Mouse (Mus musculus) neural tube, embryonic 11.5 days (tissue): ENCODE measurements around the gene Klra6. TPM values are rescaled to one million over a fixed set of nuclear protein-coding genes. Genes with fewer than 3 reads are reported as not detected.
"Not testable (repeated sequence)": the region's sequence is repeated elsewhere in the genome, so short reads cannot be mapped to it uniquely, and the experiment has no call there.

Experiments used
- ATAC-seq: fragments of 200-750 bp; cut with Nextera tagmentation; 2 replicates; pipeline ENCODE4 v1.8.0; 2017; ENCODE audit warnings: moderate number of reproducible peaks, mild to moderate bottlenecking, moderate TSS enrichment, moderate library complexity; ENCODE audit not compliant: insufficient read depth, low FRiP score, low TSS enrichment
- DNase-seq: peaks from one replicate; pipeline ENCODE4 v3.0.0-alpha.2; 2015; ENCODE audit warnings: low spot score
- H3K27ac ChIP-seq: fragments of 300-500 bp; sonication (generic); 2 replicates; pipeline ENCODE4 v1.5.1; 2014; ENCODE audit warnings: low read depth, mild to moderate bottlenecking, low read length
- H3K27me3 ChIP-seq: fragments of 300-500 bp; sonication (generic); 2 replicates; pipeline ENCODE4 v1.6.1; 2014; ENCODE audit warnings: mild to moderate bottlenecking, low read length, mixed read lengths; ENCODE audit not compliant: control insufficient read depth, insufficient read depth
- H3K36me3 ChIP-seq: fragments of 300-500 bp; sonication (generic); 2 replicates; pipeline ENCODE4 v1.6.1; 2014; ENCODE audit warnings: mild to moderate bottlenecking, low read length, moderate library complexity, mixed read lengths; ENCODE audit not compliant: control insufficient read depth, insufficient read depth
- H3K4me1 ChIP-seq: fragments of 300-500 bp; sonication (generic); 2 replicates; pipeline ENCODE4 v1.6.1; 2014; ENCODE audit warnings: low read length, mixed read lengths; ENCODE audit not compliant: control insufficient read depth, insufficient read depth
- H3K4me2 ChIP-seq: fragments of 300-500 bp; sonication (generic); 2 replicates; pipeline ENCODE4 v1.6.1; 2014; ENCODE audit warnings: low read depth, mild to moderate bottlenecking, moderate library complexity
- H3K4me3 ChIP-seq: fragments of 300-500 bp; sonication (generic); 2 replicates; pipeline ENCODE4 v1.5.1; 2014; ENCODE audit warnings: low read depth, low read length
- H3K9ac ChIP-seq: fragments of 300-500 bp; sonication (generic); 2 replicates; pipeline ENCODE4 v1.6.1; 2014; ENCODE audit warnings: mild to moderate bottlenecking, low read length
- H3K9me3 ChIP-seq: fragments of 300-500 bp; sonication (generic); 2 replicates; pipeline ENCODE4 v1.6.1; 2016; ENCODE audit warnings: low read length; ENCODE audit not compliant: control insufficient read depth
- WGBS: fragments of 180-500 bp; shearing (Covaris S2); extraction: QIAGEN DNeasy Blood & Tissue Kit; methylation state at CpG from one replicate; pipeline ENCODE4 v1.1.7; 2014; 5-methylcytosine and 5-hydroxymethylcytosine counted together
- polyA plus RNA-seq: library from polyadenylated mRNA; unstranded; fragments of >200 nt; fragmentation: Nextera tagmentation; extraction: Ambion mirVana; gene quantifications from 2 replicates; pipeline ENCODE4 v1.2.1, GENCODE M21; 2014

Klra6 gene
- polyA plus RNA-seq = not detected in 2 replicates

DNA sequence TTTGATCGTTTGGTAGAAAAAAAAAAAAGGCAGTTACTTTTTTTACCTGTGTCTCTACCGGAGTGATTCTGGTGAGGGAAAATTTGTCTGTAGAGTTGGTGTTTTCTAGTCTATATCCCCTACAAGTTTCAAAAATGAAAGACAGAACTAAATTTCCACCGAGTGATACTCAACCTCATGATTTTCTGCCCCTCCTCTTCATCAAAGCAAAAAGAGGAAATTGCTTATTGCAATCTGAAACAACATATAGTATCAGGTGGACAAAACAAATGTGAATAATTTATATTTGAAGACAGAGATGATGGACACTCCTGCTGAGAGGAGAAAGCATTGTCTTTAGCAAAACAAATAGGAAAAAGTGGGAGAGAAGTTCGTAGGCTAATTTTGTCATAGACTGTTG, at the start of gene Klra6:
Gene Klra6, minus strand, starts transcription at position 101 of the 400 bp plus-strand sequence.
- H3K4me3 ChIP-seq = no peak within 1 kb of the TSS
- H3K4me2 ChIP-seq = no peak within 1 kb of the TSS
- H3K27ac ChIP-seq = no peak within 1 kb of the TSS
- no peaks in the 10 kb centered on the region for H3K27me3 ChIP-seq
- H3K36me3 ChIP-seq = no peaks in the 10 kb centered on the region
- H3K4me1 ChIP-seq = no peaks in the 10 kb centered on the region
- DNase-seq = no peak
- no peak for ATAC-seq
- H3K9me3 ChIP-seq = no peaks in the 10 kb centered on the region
- H3K9ac ChIP-seq = no peak within 1 kb of the TSS
- WGBS = 81% methylated on average over 4 of the region's 4 CpGs

DNA sequence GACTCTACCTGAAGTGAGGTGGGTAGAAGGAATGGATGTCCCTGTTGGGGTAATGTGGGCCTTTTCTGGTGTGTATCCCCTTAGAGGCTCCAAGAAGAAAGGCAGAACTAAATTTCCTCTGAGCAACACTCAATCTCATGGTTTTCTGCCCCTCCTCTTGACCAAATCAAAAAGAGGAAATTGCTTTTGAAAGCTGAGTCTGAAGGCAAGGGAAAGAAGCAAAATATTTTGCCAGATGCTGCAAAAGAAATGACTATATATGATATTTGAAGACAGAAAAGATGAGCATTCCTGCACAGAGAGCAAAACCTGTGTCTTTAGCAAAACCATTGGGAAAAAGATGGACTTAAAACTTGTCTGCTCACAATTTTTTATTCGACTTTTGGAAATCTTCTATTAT, 40.4 kb upstream of the Klra6 start, which contains the start of gene Klra4:
Gene Klra4, minus strand, starts transcription at position 101 of the 400 bp plus-strand sequence.
- not testable (repeated sequence) for H3K4me1 ChIP-seq, H3K27me3 ChIP-seq, H3K4me3 ChIP-seq, H3K9ac ChIP-seq, H3K9me3 ChIP-seq, H3K4me2 ChIP-seq, ATAC-seq, H3K36me3 ChIP-seq, DNase-seq, H3K27ac ChIP-seq
- WGBS = 77% methylated on average over 1 of the region's 1 CpGs

DNA sequence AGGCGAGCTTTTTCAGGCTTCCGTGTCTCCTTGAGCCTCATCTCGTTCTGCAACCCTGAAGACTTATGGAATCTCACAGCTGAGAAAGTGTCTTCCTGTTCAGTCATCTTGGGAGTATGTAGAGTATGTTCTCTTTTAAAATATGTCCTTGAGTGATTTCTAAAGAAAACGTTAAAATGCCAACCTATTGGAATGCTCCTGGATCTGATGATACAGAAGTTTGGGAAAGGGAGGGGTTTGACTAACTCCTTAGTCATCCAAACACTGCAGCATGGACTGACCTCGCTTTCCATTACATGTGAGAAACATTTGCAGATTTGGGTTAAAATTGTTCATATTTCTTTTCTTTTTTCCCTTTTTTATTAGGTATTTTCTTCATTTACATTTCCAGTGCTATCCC, 38.4 kb upstream of the Klra6 start:
- H3K4me1 ChIP-seq = no peaks in the 10 kb centered on the region
- H3K36me3 ChIP-seq = no peaks in the 10 kb centered on the region
- ATAC-seq = no peak
- no peak for DNase-seq
- H3K27ac ChIP-seq = no peak overlapping the region
- H3K27me3 ChIP-seq = no peaks in the 10 kb centered on the region
- no peak overlapping the region for H3K4me2 ChIP-seq
- H3K9me3 ChIP-seq = no peaks in the 10 kb centered on the region
- no peak overlapping the region for H3K9ac ChIP-seq
- H3K4me3 ChIP-seq = no peak overlapping the region
- 82% methylated on average over 5 of the region's 5 CpGs for WGBS

DNA sequence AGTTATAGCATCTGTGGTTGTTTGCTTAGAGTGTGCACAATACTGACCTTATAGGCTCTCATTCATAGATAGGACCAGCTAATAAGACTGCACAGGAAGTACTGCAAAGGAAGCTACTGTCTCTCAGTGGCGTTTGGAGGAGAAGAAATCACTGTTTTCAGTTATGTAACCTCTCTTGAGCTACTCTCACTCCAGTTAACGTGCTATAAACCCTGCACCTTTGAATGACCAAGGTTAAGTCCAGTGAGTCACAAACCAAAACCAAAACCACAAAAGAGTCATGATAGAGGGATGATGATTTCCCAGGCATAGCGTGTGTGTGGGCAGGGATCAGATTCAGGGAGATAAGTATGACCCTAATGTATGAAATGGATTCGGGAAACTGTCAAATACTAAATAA, 8.4 kb upstream of the Klra6 start:
- H3K4me3 ChIP-seq, ATAC-seq, H3K36me3 ChIP-seq, H3K4me2 ChIP-seq, H3K27me3 ChIP-seq, DNase-seq, H3K9me3 ChIP-seq, H3K9ac ChIP-seq, H3K27ac ChIP-seq, H3K4me1 ChIP-seq: not testable (repeated sequence)
- 67% methylated on average over 4 of the region's 4 CpGs for WGBS

DNA sequence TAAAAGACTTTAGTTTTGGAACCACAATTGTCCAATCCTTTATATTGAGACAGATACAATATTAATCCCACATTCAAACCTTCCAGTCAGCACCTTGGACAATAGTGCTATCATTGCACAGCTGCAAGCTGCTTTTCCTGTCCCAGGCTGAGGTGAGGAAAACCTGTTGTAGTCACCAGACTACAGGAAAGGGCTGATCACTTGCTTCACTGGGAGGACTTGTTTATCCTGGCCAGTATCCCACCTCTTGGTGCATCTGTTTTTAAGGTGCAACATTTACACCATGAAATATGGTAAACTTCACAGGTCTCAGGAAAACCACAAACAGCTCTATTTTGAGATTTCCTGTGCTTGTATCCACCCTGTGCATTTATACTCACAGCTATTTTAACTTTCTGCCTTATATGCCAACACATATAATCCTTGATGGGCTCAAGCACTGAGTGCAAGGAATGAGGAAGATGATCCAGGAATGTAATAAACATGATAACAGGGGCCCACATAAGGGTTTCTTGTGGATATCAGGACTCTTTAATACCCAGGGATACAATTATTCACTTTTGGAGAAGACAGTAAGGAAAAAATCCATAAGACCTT, 4.8 kb upstream of the Klra6 start:
- ATAC-seq, H3K4me1 ChIP-seq, H3K27ac ChIP-seq, H3K4me2 ChIP-seq, H3K4me3 ChIP-seq, H3K36me3 ChIP-seq, H3K9ac ChIP-seq, DNase-seq, H3K9me3 ChIP-seq, H3K27me3 ChIP-seq: not testable (repeated sequence)

Other genes with a start within 250 kb of the Klra6 start
- not detected in 2 replicates for gene Gm156, start 242.7 kb downstream of the Klra6 start, polyA plus RNA-seq
- not detected in 2 replicates for gene Gm17631, start 164.3 kb downstream of the Klra6 start, polyA plus RNA-seq
- not detected in 2 replicates for gene Klra17, start 150.3 kb downstream of the Klra6 start, polyA plus RNA-seq
- gene Klra5, start 109.3 kb downstream of the Klra6 start, polyA plus RNA-seq = not detected in 2 replicates
- gene Klra4, start 40.3 kb upstream of the Klra6 start, polyA plus RNA-seq = not detected in 2 replicates
- gene Klra8, start 102.9 kb upstream of the Klra6 start, polyA plus RNA-seq = not detected in 2 replicates
- not detected in 2 replicates for gene Klra9, start 166.2 kb upstream of the Klra6 start, polyA plus RNA-seq
- gene Klra7, start 206.4 kb upstream of the Klra6 start, polyA plus RNA-seq = not detected in 2 replicates